Mouse (Mus musculus) hematopoietic multipotent progenitor cell, adult 10-12 weeks (in vitro differentiated cells): ENCODE results near the gene Alox5ap. TPM values are rescaled to one million over a fixed set of nuclear protein-coding genes. Genes with fewer than 3 reads are reported as not detected.

Source experiments
- polyA plus RNA-seq: library from polyadenylated mRNA; stranded (reverse); fragments of >175 nt; gene quantifications from 2 replicates; pipeline ENCODE4 v1.2.3, GENCODE M21; 2012; ENCODE audit warnings: low replicate concordance

The Alox5ap gene
- polyA plus RNA-seq, result 10.1 and 16.3 TPM in 2 replicates

GRCm38 (mm10) chr5:149264405-149264804 lies at the start of gene Alox5ap:
Alox5ap (plus strand) TSS chr5:149264767.

Other genes with a start within 250 kb of the Alox5ap start
- 2.6 and 5.0 TPM in 2 replicates for gene Uspl1, start 80.4 kb upstream of the Alox5ap start, polyA plus RNA-seq
- gene Hmgb1, start 80.3 kb upstream of the Alox5ap start, polyA plus RNA-seq, result 123 and 219 TPM in 2 replicates
- gene Medag, start 147.0 kb downstream of the Alox5ap start, polyA plus RNA-seq, result 0.04 TPM in 1 of 2 replicates, not detected in the other
- not detected in 2 replicates for gene Tex26, start 174.9 kb downstream of the Alox5ap start, polyA plus RNA-seq